Mouse (Mus musculus) stomach, embryonic 15.5 days (tissue): Measurements from ENCODE around the gene Klk9. TPM values are rescaled to one million over a fixed set of nuclear protein-coding genes. Genes with fewer than 3 reads are reported as not detected.

Source experiments
- ATAC-seq: fragments of 200-750 bp; cut with Nextera tagmentation; 2 replicates; pipeline ENCODE4 v1.8.0; 2017; ENCODE audit warnings: low read depth, moderate number of reproducible peaks, moderate TSS enrichment; ENCODE audit not compliant: insufficient read depth, low FRiP score
- H3K27ac ChIP-seq: fragments of 300-500 bp; sonication (generic); 2 replicates; pipeline ENCODE4 v1.5.1; 2015; ENCODE audit warnings: mild to moderate bottlenecking, inconsistent platforms
- H3K27me3 ChIP-seq: fragments of 300-500 bp; sonication (generic); replicated peaks from 2 replicates; pipeline ENCODE4 v1.6.1; 2015; ENCODE audit warnings: inconsistent platforms
- H3K36me3 ChIP-seq: fragments of 300-500 bp; sonication (generic); 2 replicates; pipeline ENCODE4 v1.6.1; 2015; ENCODE audit warnings: inconsistent platforms
- H3K4me1 ChIP-seq: fragments of 300-500 bp; sonication (generic); 2 replicates; pipeline ENCODE4 v1.6.1; 2015; ENCODE audit warnings: inconsistent platforms
- H3K4me2 ChIP-seq: fragments of 300-500 bp; sonication (generic); 2 replicates; pipeline ENCODE4 v1.6.1; 2015; ENCODE audit warnings: mild to moderate bottlenecking, inconsistent platforms
- H3K4me3 ChIP-seq: fragments of 300-500 bp; sonication (generic); replicated peaks from 2 replicates; pipeline ENCODE4 v1.5.1; 2015; ENCODE audit warnings: inconsistent platforms
- H3K9ac ChIP-seq: fragments of 300-500 bp; sonication (generic); 2 replicates; pipeline ENCODE4 v1.6.1; 2015; ENCODE audit warnings: inconsistent platforms
- H3K9me3 ChIP-seq: fragments of 300-500 bp; sonication (generic); 2 replicates; pipeline ENCODE4 v1.6.1; 2016; ENCODE audit warnings: inconsistent platforms
- WGBS: fragments of 180-500 bp; shearing (Covaris S2); methylation state at CpG from one replicate; pipeline ENCODE4 v1.1.7; 2015; 5-methylcytosine and 5-hydroxymethylcytosine counted together
- polyA plus RNA-seq: library from polyadenylated mRNA; unstranded; fragments of >200 nt; fragmentation: Nextera tagmentation; extraction: Ambion mirVana; gene quantifications from 2 replicates; pipeline ENCODE4 v1.2.1, GENCODE M21; 2015

Klk9 gene
- polyA plus RNA-seq, 1 experiment from 2014 or later: 0.77 TPM

DNA sequence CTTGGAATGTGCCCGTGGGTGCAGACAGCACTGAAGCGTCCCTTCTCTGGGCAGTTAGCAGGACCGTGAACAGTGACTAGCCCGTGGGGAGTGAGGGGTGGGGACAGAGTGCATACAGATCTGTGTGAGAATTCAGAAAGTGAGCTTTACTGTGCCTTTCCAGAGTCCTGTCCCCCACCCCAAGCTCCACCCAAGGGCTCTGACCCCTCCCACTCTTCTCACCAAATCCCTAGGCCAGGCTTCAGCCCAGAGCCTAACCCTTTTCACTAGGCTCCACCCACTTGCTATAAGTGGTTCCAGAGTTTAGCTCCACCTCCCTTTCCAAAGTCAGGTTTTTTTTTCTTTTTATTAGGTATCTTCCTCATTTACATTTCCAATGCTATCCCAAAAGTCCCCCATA is 52.1 kb downstream of the Klk9 start:
- Histone ChIP-seq H3K4me2 (no peak overlapping the region), H3K9ac (no peak overlapping the region), H3K36me3 (no peaks in the 10 kb centered on the region), H3K4me1 (no peaks in the 10 kb centered on the region), H3K27ac (no peak overlapping the region), H3K4me3 (no peak overlapping the region), H3K27me3 (no peaks in the 10 kb centered on the region), H3K9me3 (no peaks in the 10 kb centered on the region)
- 83% methylated on average over 4 of the region's 4 CpGs for WGBS
- no peak for ATAC-seq

Other genes starting within 250 kb of the Klk9 start
- gene Cd33, start 247.5 kb upstream of the Klk9 start, polyA plus RNA-seq: 2.1 and 2.3 TPM in 2 replicates
- gene Zfp658, start 229.6 kb upstream of the Klk9 start, polyA plus RNA-seq: 2.9 and 3.6 TPM in 2 replicates
- gene Zfp719, start 212.3 kb upstream of the Klk9 start, polyA plus RNA-seq: 10.3 and 11.3 TPM in 2 replicates
- gene Zfp819, start 184.7 kb upstream of the Klk9 start, polyA plus RNA-seq: not detected in 2 replicates
- gene Ceacam18, start 157.2 kb upstream of the Klk9 start, polyA plus RNA-seq: 1.1 and 2.2 TPM in 2 replicates
- gene Siglece, start 131.7 kb upstream of the Klk9 start, polyA plus RNA-seq: 1.7 and 2.0 TPM in 2 replicates
- 14.3 and 14.7 TPM in 2 replicates for gene Ctu1, start 119.9 kb upstream of the Klk9 start, polyA plus RNA-seq
- gene Klk14, start 101.5 kb upstream of the Klk9 start, polyA plus RNA-seq: 0.21 TPM in 1 of 2 replicates, not detected in the other
- 2.0 and 5.5 TPM in 2 replicates for gene Klk13, start 79.3 kb upstream of the Klk9 start, polyA plus RNA-seq
- gene Klk12, start 23.0 kb upstream of the Klk9 start, polyA plus RNA-seq: 0.57 and 2.4 TPM in 2 replicates
- 4.0 and 8.7 TPM in 2 replicates for gene Klk11, start 17.3 kb upstream of the Klk9 start, polyA plus RNA-seq
- gene Klk10, start 10.9 kb upstream of the Klk9 start, polyA plus RNA-seq: 4.1 and 17.4 TPM in 2 replicates
- gene Klk8, start 5.7 kb downstream of the Klk9 start, polyA plus RNA-seq: 17.8 and 24.5 TPM in 2 replicates
- gene Klk7, start 19.4 kb downstream of the Klk9 start, polyA plus RNA-seq: not detected in 2 replicates
- 0.18 and 0.32 TPM in 2 replicates for gene Klk6, start 32.6 kb downstream of the Klk9 start, polyA plus RNA-seq
- not detected in 2 replicates for gene Klk5, start 50.1 kb downstream of the Klk9 start, polyA plus RNA-seq
- gene Klk4, start 89.3 kb downstream of the Klk9 start, polyA plus RNA-seq: not detected in 2 replicates
- gene Klk15, start 141.8 kb downstream of the Klk9 start, polyA plus RNA-seq: not detected in 2 replicates
- 1.4 and 1.7 TPM in 2 replicates for gene Klk1b8, start 158.8 kb downstream of the Klk9 start, polyA plus RNA-seq
- gene Klk1b1, start 174.9 kb downstream of the Klk9 start, polyA plus RNA-seq: not detected in 2 replicates
- gene Klk1b9, start 184.2 kb downstream of the Klk9 start, polyA plus RNA-seq: not detected in 2 replicates
- gene Klk1b11, start 204.0 kb downstream of the Klk9 start, polyA plus RNA-seq: 0.26 TPM in 1 of 2 replicates, not detected in the other
- 0.13 TPM in 1 of 2 replicates, not detected in the other for gene Klk1b26, start 220.3 kb downstream of the Klk9 start, polyA plus RNA-seq